Mouse (Mus musculus): ENCODE measurements around the gene Sebox. TPM values are rescaled to one million over a fixed set of nuclear protein-coding genes. Genes with fewer than 3 reads are reported as not detected.

The Sebox gene
- 0.12 TPM in 1 of 2 replicates, not detected in the other for polyA plus RNA-seq (2016; fragmentation: Nextera tagmentation; extraction: Ambion mirVana)

DNA sequence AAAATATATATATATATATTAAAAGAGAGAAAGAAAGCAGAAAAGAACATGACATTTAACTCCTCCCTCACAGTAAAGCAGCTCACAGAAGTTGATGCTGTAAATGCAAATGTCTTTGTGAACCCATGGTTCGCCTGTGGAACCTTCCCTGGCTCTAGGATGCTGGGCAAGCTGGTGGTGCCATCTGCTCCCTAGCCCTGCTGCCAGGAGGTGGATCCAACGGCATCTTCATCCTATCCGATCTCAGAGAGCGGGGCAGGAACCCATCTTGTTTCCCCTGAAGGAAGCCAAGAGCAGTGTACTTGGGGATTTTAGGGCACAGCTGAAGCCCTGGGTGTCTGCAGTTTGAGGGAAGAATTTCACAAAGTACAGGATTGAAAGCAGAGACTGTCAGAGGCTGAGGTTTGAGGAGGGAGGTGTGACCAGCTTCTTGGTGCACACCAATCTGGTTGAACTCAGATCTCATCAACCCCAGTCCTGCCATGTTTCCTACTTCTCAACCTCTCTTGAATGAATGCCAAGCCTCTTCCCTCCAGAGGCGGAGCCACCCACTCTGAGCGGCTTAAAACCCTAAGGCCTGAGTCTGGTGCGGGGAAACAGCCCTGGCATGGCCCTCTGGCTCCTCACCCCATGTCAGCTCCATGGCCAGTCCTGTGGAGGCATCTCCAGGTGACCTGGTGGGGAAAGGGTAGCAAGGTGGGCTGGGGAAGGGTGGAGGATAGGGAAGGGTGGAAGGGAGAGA is at the start of gene Sebox:
TSS of gene Sebox (plus strand) at position 539 of the 742 bp plus-strand sequence.
- 60% methylated on average over 7 of the region's 7 CpGs for WGBS (ENCODE audit: insufficient replicate concordance)

DNA sequence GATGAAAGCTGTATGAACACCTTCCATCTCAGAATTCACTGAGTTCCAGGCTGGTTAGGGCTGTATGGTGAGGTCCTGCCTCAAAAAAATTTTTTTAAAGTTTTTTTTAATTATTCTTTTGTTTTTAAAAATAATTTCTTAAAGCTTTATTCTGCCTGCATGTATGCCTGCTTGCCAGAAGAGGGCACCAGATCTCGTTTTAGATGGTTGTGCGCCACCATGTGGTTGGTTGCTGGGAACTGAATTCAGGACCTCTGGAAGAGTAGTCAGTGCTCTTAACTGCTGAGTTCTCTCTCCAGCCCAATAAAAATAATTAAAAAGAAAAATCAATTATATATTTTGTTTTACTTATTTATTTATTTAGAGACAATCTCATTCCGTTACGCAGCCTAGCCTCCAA is 49.6 kb upstream of the Sebox start:
- Histone ChIP-seq H3K4me2 (no peak overlapping the region), H3K27me3 (replicated peaks) (peaks cover 40% of the 10 kb centered on the region), H3K4me3 (no peak overlapping the region), H3K4me1 (no peaks in the 10 kb centered on the region), H3K9me3 (replicated peaks) (no peaks in the 10 kb centered on the region), H3K36me3 (no peaks in the 10 kb centered on the region), H3K27ac (no peak overlapping the region), H3K9ac (no peak overlapping the region)
- 6% methylated on average over 4 of the region's 4 CpGs for WGBS (ENCODE audit: insufficient replicate concordance)
- ATAC-seq: no peak

More for the DNA sequence above, at the start of gene Sebox:
- ATAC-seq: no peak
- Histone ChIP-seq H3K9me3 (replicated peaks) (no peaks in the 10 kb centered on the region), H3K36me3 (peaks cover 32% of the 10 kb centered on the region), H3K4me3 (no peak within 1 kb of the TSS), H3K4me2 (no peak within 1 kb of the TSS), H3K9ac (no peak within 1 kb of the TSS), H3K4me1 (peaks cover 2% of the 10 kb centered on the region), H3K27me3 (replicated peaks) (peaks cover 41% of the 10 kb centered on the region), H3K27ac (no peak within 1 kb of the TSS)

DNA sequence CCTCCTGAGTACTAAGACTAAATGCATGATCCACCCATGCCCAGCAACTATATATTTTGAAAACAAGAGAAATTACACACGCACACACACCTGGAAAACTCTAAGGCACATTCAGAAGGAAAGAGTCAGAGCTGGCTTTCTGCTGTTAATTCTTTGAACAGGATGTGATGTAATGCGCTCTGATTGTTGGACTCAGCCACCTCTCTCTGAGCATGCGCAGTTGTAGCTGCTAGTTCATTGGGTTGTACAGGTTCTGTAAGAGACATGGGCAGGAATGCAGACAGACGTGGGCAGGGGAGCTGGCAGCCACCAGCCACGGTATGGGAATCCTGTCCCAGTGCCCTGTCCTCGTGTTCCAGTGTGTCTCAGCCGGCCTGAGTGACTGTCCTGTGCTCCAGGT is 49.0 kb upstream of the Sebox start:
- H3K36me3 ChIP-seq: no peaks in the 10 kb centered on the region
- no peak overlapping the region for H3K27ac ChIP-seq
- no peak overlapping the region for H3K4me3 ChIP-seq
- WGBS (ENCODE audit: insufficient replicate concordance): 57% methylated on average over 7 of the region's 7 CpGs
- peaks cover 40% of the 10 kb centered on the region for H3K27me3 ChIP-seq (replicated peaks)
- H3K4me1 ChIP-seq: no peaks in the 10 kb centered on the region
- ATAC-seq: no peak
- no peak overlapping the region for H3K9ac ChIP-seq
- no peak overlapping the region for H3K4me2 ChIP-seq
- H3K9me3 ChIP-seq (replicated peaks): no peaks in the 10 kb centered on the region

DNA sequence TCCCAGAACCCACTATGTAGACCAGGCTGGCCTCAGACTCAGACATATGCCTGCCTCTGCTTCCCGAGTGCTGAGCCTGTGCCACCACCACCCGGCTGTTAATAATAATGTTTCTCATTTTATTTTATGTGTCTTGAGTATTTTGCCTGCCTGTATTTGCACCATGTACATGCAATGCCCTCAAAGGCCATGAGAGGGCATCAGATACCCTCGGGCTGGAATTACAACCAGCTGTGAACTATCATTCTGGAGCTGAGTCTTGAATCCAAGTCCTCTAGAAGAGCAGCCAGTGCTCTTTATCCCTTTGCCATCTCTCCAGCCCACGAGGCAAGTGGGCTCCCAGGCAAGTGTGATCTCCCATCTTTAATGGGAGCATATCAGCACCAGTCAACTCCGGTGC is 47.9 kb upstream of the Sebox start:
- ATAC-seq: no peak
- H3K27ac ChIP-seq: no peak overlapping the region
- no peaks in the 10 kb centered on the region for H3K36me3 ChIP-seq
- H3K4me2 ChIP-seq: no peak overlapping the region
- no peaks in the 10 kb centered on the region for H3K4me1 ChIP-seq
- no peak overlapping the region for H3K4me3 ChIP-seq
- H3K27me3 ChIP-seq (replicated peaks): peaks cover 37% of the 10 kb centered on the region
- no peak overlapping the region for H3K9ac ChIP-seq
- H3K9me3 ChIP-seq (replicated peaks): no peaks in the 10 kb centered on the region
- WGBS (ENCODE audit: insufficient replicate concordance): 26% methylated on average over 5 of the region's 5 CpGs

DNA sequence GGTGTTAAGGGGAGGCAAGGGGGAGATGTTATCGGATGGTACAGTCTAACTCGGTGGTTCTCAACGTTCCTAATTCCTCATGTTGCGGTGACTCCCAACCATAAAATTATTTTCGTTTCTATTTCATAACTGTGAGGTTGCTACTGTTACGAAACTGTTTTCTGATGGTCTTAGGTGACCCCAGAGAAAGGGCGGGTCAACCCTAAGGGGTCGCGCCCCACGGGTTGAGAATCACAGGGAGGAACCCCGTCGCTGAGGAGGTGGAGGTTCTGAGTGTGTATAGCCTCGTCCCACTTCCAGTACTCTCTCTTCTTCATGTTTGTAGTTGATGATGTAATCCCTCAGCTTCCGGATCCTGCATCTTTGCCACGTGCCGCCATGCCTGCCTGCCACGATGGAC is 44.5 kb upstream of the Sebox start:
- H3K9me3 ChIP-seq (replicated peaks): peaks cover 6% of the 10 kb centered on the region; the same call in 1 of the 2 replicates
- peaks cover 18% of the 10 kb centered on the region for H3K27me3 ChIP-seq (replicated peaks)
- H3K4me1 ChIP-seq: peaks cover 12% of the 10 kb centered on the region
- WGBS (ENCODE audit: insufficient replicate concordance): 73% methylated on average over 17 of the region's 17 CpGs
- no peaks in the 10 kb centered on the region for H3K36me3 ChIP-seq
- H3K4me2 ChIP-seq: no peak overlapping the region
- H3K4me3 ChIP-seq: no peak overlapping the region
- H3K27ac ChIP-seq: no peak overlapping the region
- no peak for ATAC-seq
- H3K9ac ChIP-seq: no peak overlapping the region

DNA sequence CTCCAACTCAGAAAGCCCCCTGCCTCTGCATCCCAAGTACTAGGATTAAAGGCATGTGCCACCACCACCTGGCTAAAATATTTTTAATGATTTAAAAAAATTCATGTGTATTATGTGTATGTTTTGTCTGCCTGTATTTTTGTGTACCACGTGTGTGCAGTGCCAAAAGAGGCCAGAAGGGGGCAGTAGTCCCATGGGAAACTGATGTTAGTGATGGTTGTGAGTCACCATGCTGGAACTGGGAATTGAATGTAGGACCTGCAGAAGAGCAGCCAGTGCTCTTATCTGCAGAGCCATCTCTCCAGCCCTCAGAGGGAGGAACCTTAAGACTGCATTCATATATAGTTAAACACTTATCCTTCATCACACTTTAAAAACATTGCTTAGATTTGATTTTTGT is 41.4 kb upstream of the Sebox start:
- Histone ChIP-seq H3K9me3 (replicated peaks) (peaks cover 6% of the 10 kb centered on the region; the same call in 1 of the 2 replicates), H3K36me3 (no peaks in the 10 kb centered on the region), H3K9ac (no peak overlapping the region), H3K4me2 (no peak overlapping the region), H3K27ac (no peak overlapping the region), H3K4me3 (no peak overlapping the region), H3K4me1 (peaks cover 44% of the 10 kb centered on the region), H3K27me3 (replicated peaks) (no peaks in the 10 kb centered on the region)
- WGBS (ENCODE audit: insufficient replicate concordance): 63% methylated on average over 1 of the region's 1 CpGs
- ATAC-seq: no peak

DNA sequence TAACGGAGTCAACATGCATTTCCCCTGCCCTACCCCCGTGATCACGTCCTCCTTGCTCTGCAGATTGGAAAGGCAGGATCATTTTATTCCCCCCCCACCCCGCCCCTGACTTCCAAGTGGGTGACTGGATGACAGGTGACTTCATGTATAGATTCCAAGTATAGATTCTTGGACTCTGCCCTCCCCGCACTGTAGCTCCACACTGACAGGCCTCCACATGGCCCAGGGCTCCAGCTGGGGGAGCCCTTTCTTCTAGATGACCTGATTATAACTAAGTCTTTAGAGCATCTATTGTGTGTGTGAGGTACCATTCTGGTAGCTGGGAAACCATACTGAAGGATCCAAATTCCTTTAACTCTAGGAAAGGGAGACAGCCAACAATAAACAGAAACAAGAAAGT is 40.6 kb upstream of the Sebox start:
- H3K36me3 ChIP-seq: no peaks in the 10 kb centered on the region
- H3K27me3 ChIP-seq (replicated peaks): no peaks in the 10 kb centered on the region
- H3K9ac ChIP-seq: no peak overlapping the region
- peaks cover 48% of the 10 kb centered on the region for H3K4me1 ChIP-seq
- peaks cover 6% of the 10 kb centered on the region; the same call in 1 of the 2 replicates for H3K9me3 ChIP-seq (replicated peaks)
- H3K4me3 ChIP-seq: no peak overlapping the region
- no peak for ATAC-seq
- H3K4me2 ChIP-seq: no peak overlapping the region
- 69% methylated on average over 5 of the region's 5 CpGs for WGBS (ENCODE audit: insufficient replicate concordance)
- no peak overlapping the region for H3K27ac ChIP-seq

- Histone ChIP-seq H3K27ac (no peak overlapping the region), H3K36me3 (no peaks in the 10 kb centered on the region), H3K27me3 (replicated peaks) (no peaks in the 10 kb centered on the region), H3K9me3 (replicated peaks) (peaks cover 6% of the 10 kb centered on the region; the same call in 1 of the 2 replicates), H3K4me2 (peak overlapping the region; percentile 37), H3K4me1 (peaks cover 48% of the 10 kb centered on the region), H3K4me3 (no peak overlapping the region), H3K9ac (no peak overlapping the region)
- no peak for ATAC-seq
- 40% methylated on average over 13 of the region's 13 CpGs for WGBS (ENCODE audit: insufficient replicate concordance)
These were observed 39.8 kb upstream of the Sebox start for GRCm38 (mm10) chr11:78463286-78464036.

- Histone ChIP-seq H3K36me3 (no peaks in the 10 kb centered on the region), H3K27me3 (replicated peaks) (no peaks in the 10 kb centered on the region), H3K9me3 (replicated peaks) (peaks cover 6% of the 10 kb centered on the region; the same call in 1 of the 2 replicates), H3K27ac (no peak overlapping the region), H3K4me1 (peaks cover 48% of the 10 kb centered on the region), H3K9ac (no peak overlapping the region), H3K4me2 (peak overlapping the region; percentile 90), H3K4me3 (peak overlapping the region; percentile 65)
- ATAC-seq: no peak
- 51% methylated on average over 9 of the region's 9 CpGs for WGBS (ENCODE audit: insufficient replicate concordance)
These were observed 38.1 kb upstream of the Sebox start for GRCm38 (mm10) chr11:78465116-78465515.

GRCm38 (mm10) chr11:78465568-78466180 is 37.6 kb upstream of the Sebox start, which contains the start of gene Slc46a1:
Slc46a1 (plus strand) TSS chr11:78465697.
- Histone ChIP-seq H3K9me3 (replicated peaks) (peaks cover 6% of the 10 kb centered on the region; the same call in 1 of the 2 replicates), H3K27me3 (replicated peaks) (no peaks in the 10 kb centered on the region), H3K4me2 (peak within 1 kb of the TSS; percentile 90), H3K4me3 (peak within 1 kb of the TSS; percentile 65), H3K36me3 (no peaks in the 10 kb centered on the region), H3K27ac (peak within 1 kb of the TSS; percentile 81), H3K4me1 (peaks cover 48% of the 10 kb centered on the region), H3K9ac (peak within 1 kb of the TSS; percentile 74)
- WGBS (ENCODE audit: insufficient replicate concordance): under 1% methylated on average over 41 of the region's 41 CpGs
- peak; percentile 86 for ATAC-seq

DNA sequence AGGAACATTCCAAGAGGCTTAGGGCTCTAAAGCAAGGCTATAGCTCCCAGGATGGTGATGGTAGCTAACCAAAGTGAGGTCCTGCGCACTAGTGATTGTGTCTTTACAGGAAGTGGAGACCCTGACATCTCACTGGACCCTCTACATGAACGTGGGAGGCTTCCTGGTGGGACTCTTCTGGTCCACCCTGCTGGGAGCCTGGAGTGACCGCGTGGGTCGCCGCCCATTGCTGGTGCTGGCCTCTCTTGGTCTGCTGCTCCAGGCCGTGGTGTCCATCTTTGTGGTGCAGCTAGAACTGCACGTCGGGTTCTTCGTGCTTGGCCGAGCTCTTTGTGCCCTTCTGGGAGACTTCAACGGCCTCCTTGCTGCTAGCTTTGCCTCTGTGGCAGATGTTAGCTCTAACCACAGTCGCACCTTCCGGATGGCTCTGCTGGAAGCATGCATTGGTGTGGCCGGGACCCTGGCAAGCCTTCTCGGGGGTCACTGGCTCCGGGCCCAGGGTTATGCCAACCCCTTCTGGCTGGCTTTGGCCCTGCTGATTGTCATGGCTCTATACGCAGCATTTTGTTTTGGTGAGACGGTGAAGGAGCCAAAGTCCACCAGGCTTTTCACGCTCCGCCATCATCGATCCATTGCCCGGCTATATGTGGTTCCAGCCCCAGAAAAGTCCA is 36.9 kb upstream of the Sebox start:
- Histone ChIP-seq H3K9me3 (replicated peaks) (peaks cover 6% of the 10 kb centered on the region; the same call in 1 of the 2 replicates), H3K27ac (no peak overlapping the region), H3K4me1 (peaks cover 48% of the 10 kb centered on the region), H3K27me3 (replicated peaks) (no peaks in the 10 kb centered on the region), H3K36me3 (no peaks in the 10 kb centered on the region), H3K4me2 (peak overlapping the region; percentile 90), H3K4me3 (peak overlapping the region; percentile 65), H3K9ac (peak overlapping the region; percentile 74; the same call in 1 of the 2 replicates)
- 69% methylated on average over 23 of the region's 23 CpGs for WGBS (ENCODE audit: insufficient replicate concordance)
- ATAC-seq: peak; percentile 27; the same call in 1 of the 2 replicates

Data from liver, embryonic 12.5 days (tissue).